Mouse (Mus musculus): ENCODE data around the gene Morc2b. TPM values are rescaled to one million over a fixed set of nuclear protein-coding genes. Genes with fewer than 3 reads are reported as not detected.
"Not testable (repeated sequence)": the region's sequence is repeated elsewhere in the genome, so short reads cannot be mapped to it uniquely, and the experiment has no call there.

The Morc2b gene
- total RNA-seq (2015; ENCODE audit: low replicate concordance): not detected in 2 replicates
- total RNA-seq (2017; ENCODE audit: low replicate concordance): not detected in 2 replicates

DNA sequence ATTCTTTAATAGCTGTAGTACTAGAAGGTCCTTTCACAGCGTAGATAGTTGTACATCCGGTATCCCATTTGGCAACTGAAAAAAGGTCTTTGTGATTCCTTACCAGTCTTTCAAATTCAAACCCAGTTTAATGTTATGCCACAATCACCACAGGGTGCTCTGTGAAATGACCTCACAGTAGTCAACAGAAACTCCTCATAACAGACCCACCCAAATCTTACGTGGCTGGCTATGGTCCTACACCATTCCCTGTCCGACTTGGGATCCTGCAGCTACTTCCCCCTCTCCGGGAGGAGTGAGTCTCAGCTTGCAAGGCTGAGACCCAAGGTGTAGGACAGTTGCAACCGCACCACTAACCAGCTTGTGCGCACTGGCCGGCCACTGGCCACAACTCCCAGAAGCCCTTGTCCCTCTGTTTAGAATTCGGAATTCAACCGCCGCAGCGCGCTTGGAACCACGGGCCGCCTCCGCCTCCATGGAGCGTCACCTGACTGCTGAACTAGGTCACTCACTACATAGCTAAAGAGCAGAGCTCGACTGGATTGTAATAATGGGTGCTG is at the start of gene Morc2b:
Gene Morc2b, minus strand, starts transcription at position 423 of the 560 bp plus-strand sequence.
- ATAC-seq (replicated peaks; ENCODE audit: low FRiP score, poor library complexity, severe bottlenecking): no peak

DNA sequence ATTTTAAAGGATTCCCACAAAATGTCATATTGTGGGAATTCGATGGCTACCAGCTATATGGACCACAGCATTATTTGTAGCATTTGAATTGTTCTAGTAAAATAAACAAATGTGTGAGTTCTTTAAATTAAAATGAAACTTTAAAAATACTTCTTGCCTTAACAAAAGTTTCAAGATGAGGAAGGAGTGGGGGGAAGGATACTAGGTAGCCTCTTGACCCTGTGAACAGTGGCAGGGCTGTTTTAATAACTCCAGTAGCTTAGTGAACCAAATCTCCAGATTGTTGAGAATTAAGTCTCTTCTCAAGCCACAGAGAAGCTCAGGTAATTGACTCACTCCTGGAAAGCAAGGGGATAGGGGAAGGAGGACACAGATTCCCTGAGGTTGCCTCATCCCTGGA is 28.7 kb upstream of the Morc2b start, which contains the start of gene Olfr55:
Gene Olfr55, plus strand, starts transcription at position 301 of the 400 bp plus-strand sequence.
- ATAC-seq (replicated peaks; ENCODE audit: low FRiP score, poor library complexity, severe bottlenecking): not testable (repeated sequence)

DNA sequence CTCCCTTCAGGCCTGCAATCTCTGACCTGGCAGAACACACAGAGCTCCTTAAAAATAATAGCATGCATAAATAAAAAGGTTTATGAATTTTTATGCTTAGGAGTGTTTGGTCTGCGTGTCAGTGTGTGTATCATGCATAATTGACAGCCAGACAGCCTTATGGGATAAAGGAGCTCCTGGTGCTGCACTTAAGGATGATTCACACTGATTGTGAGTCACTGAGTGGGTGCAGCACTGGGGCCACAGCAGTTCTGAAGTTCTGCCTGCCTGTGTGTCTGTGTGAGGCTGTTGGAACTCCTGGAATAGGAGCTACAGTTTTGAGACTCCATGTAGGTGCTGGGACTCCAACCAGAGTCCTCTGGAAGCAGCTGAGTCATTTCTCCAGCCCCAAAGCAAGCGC is 13.2 kb downstream of the Morc2b start:
- no peak for ATAC-seq (replicated peaks; ENCODE audit: low FRiP score, poor library complexity, severe bottlenecking)

- ATAC-seq (replicated peaks; ENCODE audit: low FRiP score, poor library complexity, severe bottlenecking): no peak
Observed at GRCm38 (mm10) chr17:33124546-33124945, 14.9 kb downstream of the Morc2b start.

- ATAC-seq (replicated peaks; ENCODE audit: low FRiP score, poor library complexity, severe bottlenecking): no peak
Observed at GRCm38 (mm10) chr17:33097396-33097795, 42.1 kb downstream of the Morc2b start.

DNA sequence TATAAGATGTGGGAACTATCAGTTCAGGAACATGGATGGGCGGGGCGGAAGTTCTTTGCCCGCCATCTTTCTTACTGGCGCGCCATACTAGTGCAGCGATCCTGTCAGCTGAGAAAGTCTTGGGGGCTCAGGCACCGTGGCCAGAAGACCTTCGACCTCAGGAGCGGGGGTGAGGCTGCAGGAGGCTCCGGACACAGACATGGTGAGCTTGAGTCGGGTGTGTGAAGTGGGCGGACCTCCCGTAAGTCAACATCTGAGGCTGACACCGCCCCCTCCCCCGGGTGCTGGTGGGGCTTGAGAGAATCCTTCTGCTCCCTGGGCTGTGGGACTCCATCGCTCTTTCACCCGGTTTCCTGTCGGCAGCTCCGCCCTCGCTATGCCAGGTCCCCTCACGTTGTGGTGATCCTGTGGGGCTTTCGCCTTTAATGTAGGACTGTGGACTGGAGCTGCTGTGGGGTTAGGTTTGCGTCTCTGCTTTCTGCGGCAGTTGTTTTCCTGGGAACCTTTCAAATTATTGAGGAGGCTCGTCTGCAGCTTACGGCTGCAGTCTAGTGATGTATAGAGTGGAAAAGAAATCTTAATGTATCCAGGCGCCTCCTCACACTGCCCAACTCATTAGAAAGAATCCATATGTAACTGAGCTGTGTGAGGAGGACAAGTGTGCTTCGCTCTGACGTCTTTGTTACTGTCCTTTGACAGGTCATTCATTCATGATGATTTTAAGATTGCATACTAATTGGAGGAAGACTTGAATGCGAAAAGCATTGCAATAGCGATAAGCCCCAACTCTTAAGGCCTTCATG is 46.9 kb downstream of the Morc2b start:
- peak; percentile 43; the same call in 1 of the 2 replicates for ATAC-seq (replicated peaks; ENCODE audit: low FRiP score, poor library complexity, severe bottlenecking)

GRCm38 (mm10) chr17:33091630-33092029 is 47.9 kb downstream of the Morc2b start:
- no peak for ATAC-seq (replicated peaks; ENCODE audit: low FRiP score, poor library complexity, severe bottlenecking)

- peak; percentile 91 for ATAC-seq (replicated peaks; ENCODE audit: low FRiP score, poor library complexity, severe bottlenecking)
Observed at GRCm38 (mm10) chr17:33089220-33089949, 50.1 kb downstream of the Morc2b start, which contains the start of gene Zfp563. TSS of gene Zfp563 (plus strand) at chr17:33089310.

DNA sequence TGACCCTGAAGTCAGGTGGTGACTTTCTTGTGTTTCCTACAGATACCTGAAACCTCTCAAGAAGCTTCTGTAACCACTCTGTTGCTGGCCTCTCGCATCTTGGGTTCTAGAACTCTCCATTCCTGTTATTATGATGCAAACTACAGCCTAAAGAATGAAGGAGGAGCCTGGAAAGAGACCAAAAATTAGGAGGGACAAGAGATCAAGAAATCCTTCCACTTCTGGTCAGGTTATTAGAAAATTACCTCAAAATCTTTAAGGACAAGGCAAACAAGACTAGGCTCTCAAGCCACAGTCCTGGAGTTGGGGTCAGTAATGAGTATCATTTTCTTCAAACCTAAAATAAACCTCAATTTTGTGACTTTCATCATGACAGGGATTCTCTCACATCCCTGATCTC is 71.5 kb downstream of the Morc2b start, which contains the start of gene 4921501E09Rik:
Gene 4921501E09Rik, minus strand, starts transcription at position 101 of the 400 bp plus-strand sequence.
- ATAC-seq (replicated peaks; ENCODE audit: low FRiP score, poor library complexity, severe bottlenecking): no peak

Other genes with a start within 250 kb of the Morc2b start
- gene Zfp870, start 248.0 kb downstream of the Morc2b start, total RNA-seq (2015; ENCODE audit: low replicate concordance): 1.3 TPM in 1 of 2 replicates, not detected in the other
- 0.17 and 1.1 TPM in 2 replicates for gene Zfp870, start 248.0 kb downstream of the Morc2b start, total RNA-seq (2017; ENCODE audit: low replicate concordance)
- gene Cyp4f14, start 222.3 kb downstream of the Morc2b start, total RNA-seq (2015; ENCODE audit: low replicate concordance): not detected in 2 replicates
- not detected in 2 replicates for gene Cyp4f14, start 222.3 kb downstream of the Morc2b start, total RNA-seq (2017; ENCODE audit: low replicate concordance)
- 1.3 and 4.0 TPM in 2 replicates for gene Cyp4f13, start 192.3 kb downstream of the Morc2b start, total RNA-seq (2015; ENCODE audit: low replicate concordance)
- 0.70 and 2.3 TPM in 2 replicates for gene Cyp4f13, start 192.3 kb downstream of the Morc2b start, total RNA-seq (2017; ENCODE audit: low replicate concordance)
- 2.5 and 4.8 TPM in 2 replicates for gene Zfp472, start 173.9 kb downstream of the Morc2b start, total RNA-seq (2015; ENCODE audit: low replicate concordance)
- gene Zfp472, start 173.9 kb downstream of the Morc2b start, total RNA-seq (2017; ENCODE audit: low replicate concordance): 3.7 and 3.8 TPM in 2 replicates
- 2.5 TPM in 1 of 2 replicates, not detected in the other for gene Zfp952, start 146.6 kb downstream of the Morc2b start, total RNA-seq (2015; ENCODE audit: low replicate concordance)
- gene Zfp952, start 146.6 kb downstream of the Morc2b start, total RNA-seq (2017; ENCODE audit: low replicate concordance): 1.7 and 3.8 TPM in 2 replicates
- gene Zfp763, start 106.3 kb downstream of the Morc2b start, total RNA-seq (2015; ENCODE audit: low replicate concordance): 3.5 and 3.6 TPM in 2 replicates
- gene Zfp763, start 106.3 kb downstream of the Morc2b start, total RNA-seq (2017; ENCODE audit: low replicate concordance): 2.6 and 4.2 TPM in 2 replicates
- gene 4921501E09Rik, start 71.6 kb downstream of the Morc2b start, total RNA-seq (2015; ENCODE audit: low replicate concordance): not detected in 2 replicates
- not detected in 2 replicates for gene 4921501E09Rik, start 71.6 kb downstream of the Morc2b start, total RNA-seq (2017; ENCODE audit: low replicate concordance)
- 0.21 TPM in 1 of 2 replicates, not detected in the other for gene Zfp563, start 50.4 kb downstream of the Morc2b start, total RNA-seq (2015; ENCODE audit: low replicate concordance)
- 0.42 and 0.60 TPM in 2 replicates for gene Zfp563, start 50.4 kb downstream of the Morc2b start, total RNA-seq (2017; ENCODE audit: low replicate concordance)
- not detected in 2 replicates for gene Olfr55, start 28.8 kb upstream of the Morc2b start, total RNA-seq (2015; ENCODE audit: low replicate concordance)
- not detected in 2 replicates for gene Olfr55, start 28.8 kb upstream of the Morc2b start, total RNA-seq (2017; ENCODE audit: low replicate concordance)
- gene Olfr239, start 51.6 kb upstream of the Morc2b start, total RNA-seq (2015; ENCODE audit: low replicate concordance): not detected in 2 replicates
- gene Olfr239, start 51.6 kb upstream of the Morc2b start, total RNA-seq (2017; ENCODE audit: low replicate concordance): not detected in 2 replicates
- not detected in 2 replicates for gene Olfr1564, start 82.0 kb upstream of the Morc2b start, total RNA-seq (2015; ENCODE audit: low replicate concordance)
- not detected in 2 replicates for gene Olfr1564, start 82.0 kb upstream of the Morc2b start, total RNA-seq (2017; ENCODE audit: low replicate concordance)
- gene Zfp955a, start 115.5 kb upstream of the Morc2b start, total RNA-seq (2015; ENCODE audit: low replicate concordance): 1.2 and 4.6 TPM in 2 replicates
- 2.4 and 4.6 TPM in 2 replicates for gene Zfp955a, start 115.5 kb upstream of the Morc2b start, total RNA-seq (2017; ENCODE audit: low replicate concordance)
- gene Olfr63, start 125.0 kb upstream of the Morc2b start, total RNA-seq (2015; ENCODE audit: low replicate concordance): not detected in 2 replicates
- gene Olfr63, start 125.0 kb upstream of the Morc2b start, total RNA-seq (2017; ENCODE audit: low replicate concordance): not detected in 2 replicates
- gene Zfp955b, start 149.9 kb upstream of the Morc2b start, total RNA-seq (2015; ENCODE audit: low replicate concordance): 0.38 and 0.42 TPM in 2 replicates
- gene Zfp955b, start 149.9 kb upstream of the Morc2b start, total RNA-seq (2017; ENCODE audit: low replicate concordance): 0.60 and 2.6 TPM in 2 replicates
- gene Zfp81, start 219.2 kb upstream of the Morc2b start, total RNA-seq (2015; ENCODE audit: low replicate concordance): 6.0 and 6.1 TPM in 2 replicates
- 2.5 and 5.0 TPM in 2 replicates for gene Zfp81, start 219.2 kb upstream of the Morc2b start, total RNA-seq (2017; ENCODE audit: low replicate concordance)

All from erythroblast, adult 5-6 weeks (primary cell).